Mouse (Mus musculus): ENCODE data around the gene Amer2. TPM values are rescaled to one million over a fixed set of nuclear protein-coding genes. Genes with fewer than 3 reads are reported as not detected.

Amer2 gene
- total and polyA plus RNA-seq, 3 experiments, result not detected

DNA sequence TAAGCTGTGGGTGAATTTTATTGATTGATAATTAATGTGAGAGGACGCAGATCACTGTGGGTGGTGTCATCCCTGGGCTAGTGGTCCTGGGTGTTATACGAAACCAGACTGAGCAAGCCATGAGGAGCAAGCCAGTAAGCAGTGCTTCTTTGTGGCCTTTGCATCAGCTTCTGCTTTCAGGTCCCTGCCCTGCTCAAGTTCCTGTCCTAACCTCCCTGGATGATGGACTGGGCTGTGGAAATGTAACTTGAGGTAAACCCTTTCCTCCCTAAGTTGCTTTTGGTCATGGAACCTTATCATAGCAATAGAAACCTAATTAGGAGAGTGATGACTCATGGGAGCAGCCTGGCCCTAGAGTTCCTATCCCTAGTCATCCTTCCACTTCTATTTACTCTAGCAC is 59.1 kb downstream of the Amer2 start:
- H3K27ac ChIP-seq (ENCODE audit: insufficient read depth, low read depth), result no peak overlapping the region
- H3K9me3 ChIP-seq (replicated peaks; ENCODE audit: low read length), result no peaks in the 10 kb centered on the region
- in situ Hi-C loops (cut with MboI; ENCODE audit: low pct_ligation_motif_present, low pct_unique_long_range_greater_than_20kb, low sequenced_read_pairs) (no loop called here), dilution Hi-C loops (cut with MboI; ENCODE audit: extremely low pct_ligation_motif_present, extremely low pct_unique_long_range_greater_than_20kb, low sequenced_read_pairs) (no loop called here)
- no peaks in the 10 kb centered on the region for H3K36me3 ChIP-seq (replicated peaks in 1 of 2; ENCODE audit: control insufficient read depth in 1 of 2, insufficient read depth in 1 of 2, low read length in 1 of 2)
- H3K4me1 ChIP-seq (ENCODE audit: control insufficient read depth in 1 of 2, insufficient read depth in 2 of 2), result no peaks in the 10 kb centered on the region
- no peak overlapping the region for H3K4me3 ChIP-seq (replicated peaks in 1 of 3; ENCODE audit: low read depth in 2 of 3, low read length in 2 of 3, poor library complexity in 1 of 3)
- H3K27me3 ChIP-seq (replicated peaks), result peaks cover 2% of the 10 kb centered on the region
- no peak overlapping the region for H3K4me2 ChIP-seq (ENCODE audit: insufficient read depth, low read depth, poor library complexity, severe bottlenecking)
- DNase-seq (ENCODE audit: extremely low read depth), result no peak
- H3K9ac ChIP-seq (ENCODE audit: insufficient read depth, low read depth), result no peak overlapping the region
- no peak for TF ChIP-seq RAD21 (IDR thresholded peaks at IDR 0.05; ENCODE audit: low read depth, low read length)
- no peak for TF ChIP-seq MAFK (IDR thresholded peaks at IDR 0.05; ENCODE audit: insufficient replicate concordance, low read length)
- TF ChIP-seq POLR2A (IDR thresholded peaks at IDR 0.05; ENCODE audit: low read depth, low read length), result no peak
- TF ChIP-seq GABPA (IDR thresholded peaks at IDR 0.05; ENCODE audit: insufficient replicate concordance, low read depth, low read length), result no peak
- TF ChIP-seq NELFE (IDR thresholded peaks at IDR 0.05; ENCODE audit: low read depth, low read length), result no peak
- no peak for TF ChIP-seq USF1 (IDR thresholded peaks at IDR 0.05; ENCODE audit: low read depth, low read length)
- TF ChIP-seq BHLHE40 (IDR thresholded peaks at IDR 0.05; ENCODE audit: low read depth, low read length), result no peak
- no peak for TF ChIP-seq ELF1 (IDR thresholded peaks at IDR 0.05; ENCODE audit: low read depth, low read length)
- no peak for TF ChIP-seq IRF4 (IDR thresholded peaks at IDR 0.05; ENCODE audit: low read depth, low read length)
- no peak for TF ChIP-seq SMC3 (IDR thresholded peaks at IDR 0.05; ENCODE audit: low read depth, low read length)
- TF ChIP-seq JUND (conservative IDR thresholded peaks at IDR 0.05; ENCODE audit: low read depth, low read length), result no peak
- TF ChIP-seq NRF1 (IDR thresholded peaks at IDR 0.05; ENCODE audit: low read depth, low read length), result no peak
- TF ChIP-seq CHD1 (IDR thresholded peaks at IDR 0.05; ENCODE audit: low read depth, low read length), result no peak
- no peak for TF ChIP-seq ZNF384 (IDR thresholded peaks at IDR 0.05; ENCODE audit: low read depth, low read length)
- no peak for TF ChIP-seq TBP (conservative IDR thresholded peaks at IDR 0.05; ENCODE audit: low read depth, low read length)
- no peak for TF ChIP-seq MEF2A (IDR thresholded peaks at IDR 0.05; ENCODE audit: borderline replicate concordance, low read depth, low read length)
- no peaks in the 10 kb centered on the region for H3K79me2 ChIP-seq (replicated peaks; ENCODE audit: control insufficient read depth, extremely low read depth, insufficient read depth, poor library complexity, severe bottlenecking)

DNA sequence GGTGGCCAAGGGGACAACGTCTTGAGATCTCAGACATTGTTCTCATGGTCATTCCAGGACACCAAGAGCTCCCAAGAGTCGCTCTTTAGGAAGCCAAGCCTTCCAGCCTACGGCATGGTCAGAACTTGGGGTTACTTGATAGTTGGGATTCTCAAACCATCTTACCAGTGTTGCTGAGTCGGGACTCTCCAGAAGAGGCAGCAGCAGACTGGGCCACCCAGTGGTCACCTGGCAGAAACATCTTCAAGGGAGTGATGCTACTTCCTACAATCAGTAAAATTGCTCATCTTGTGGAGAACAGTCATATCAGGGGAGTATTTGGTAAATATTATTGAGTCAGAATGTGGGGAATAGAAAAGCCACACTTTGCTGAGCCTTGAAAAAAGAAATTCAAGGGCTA is 62.5 kb downstream of the Amer2 start:
- Histone ChIP-seq H3K36me3 (replicated peaks in 1 of 2; ENCODE audit: control insufficient read depth in 1 of 2, insufficient read depth in 1 of 2, low read length in 1 of 2) (no peaks in the 10 kb centered on the region), H3K4me3 (replicated peaks in 1 of 3; ENCODE audit: low read depth in 2 of 3, low read length in 2 of 3, poor library complexity in 1 of 3) (no peak overlapping the region), H3K79me2 (replicated peaks; ENCODE audit: control insufficient read depth, extremely low read depth, insufficient read depth, poor library complexity, severe bottlenecking) (no peaks in the 10 kb centered on the region), H3K9ac (ENCODE audit: insufficient read depth, low read depth) (no peak overlapping the region), H3K4me2 (ENCODE audit: insufficient read depth, low read depth, poor library complexity, severe bottlenecking) (no peak overlapping the region), H3K9me3 (replicated peaks; ENCODE audit: low read length) (no peaks in the 10 kb centered on the region), H3K27me3 (replicated peaks) (no peaks in the 10 kb centered on the region), H3K27ac (ENCODE audit: insufficient read depth, low read depth) (no peak overlapping the region), H3K4me1 (ENCODE audit: control insufficient read depth in 1 of 2, insufficient read depth in 2 of 2) (no peaks in the 10 kb centered on the region)
- DNase-seq (ENCODE audit: extremely low read depth), result no peak
- in situ Hi-C loops (cut with MboI; ENCODE audit: low pct_ligation_motif_present, low pct_unique_long_range_greater_than_20kb, low sequenced_read_pairs), result no loop called here
- dilution Hi-C loops (cut with MboI; ENCODE audit: extremely low pct_ligation_motif_present, extremely low pct_unique_long_range_greater_than_20kb, low sequenced_read_pairs), result no loop called here
- TF ChIP-seq MAFK (IDR thresholded peaks at IDR 0.05; ENCODE audit: insufficient replicate concordance, low read length), result peak; percentile 56; the same call in 1 of the 2 replicates
- TF ChIP-seq ETS1 (conservative IDR thresholded peaks at IDR 0.05; ENCODE audit: low read depth, low read length), result no peak
- peak; percentile 61 for TF ChIP-seq RAD21 (IDR thresholded peaks at IDR 0.05; ENCODE audit: low read depth, low read length)
- no peak for TF ChIP-seq EP300 (IDR thresholded peaks at IDR 0.05; ENCODE audit: low read length)
- TF ChIP-seq ZC3H11A (IDR thresholded peaks at IDR 0.05; ENCODE audit: low read depth, low read length), result no peak
- TF ChIP-seq CTCF (conservative IDR thresholded peaks at IDR 0.05 in 1 of 2, IDR thresholded peaks at IDR 0.05 in 1 of 2; ENCODE audit: low read depth in 2 of 2, low read length in 2 of 2), result peak; percentile 6 to 66; a peak in 2 of 4 replicates
- TF ChIP-seq SMC3 (IDR thresholded peaks at IDR 0.05; ENCODE audit: low read depth, low read length), result peak; percentile 49

Measured in CH12.LX (cell line).